Mouse (Mus musculus) hindbrain, embryonic 13.5 days (tissue): ENCODE measurements around the gene Poln. TPM values are rescaled to one million over a fixed set of nuclear protein-coding genes. Genes with fewer than 3 reads are reported as not detected.
A peak's percentile ranks its signal among the peaks of the same experiment; 100 is the strongest.

Source experiments
- ATAC-seq: fragments of 200-750 bp; cut with Nextera tagmentation; 2 replicates; pipeline ENCODE4 v1.8.0; 2017; ENCODE audit warnings: moderate TSS enrichment; ENCODE audit not compliant: low FRiP score
- H3K27ac ChIP-seq: fragments of 300-500 bp; sonication (generic); 2 replicates; pipeline ENCODE4 v1.5.1; 2015; ENCODE audit warnings: inconsistent platforms, mild to moderate bottlenecking, moderate library complexity
- H3K27me3 ChIP-seq: fragments of 300-500 bp; sonication (generic); 2 replicates; pipeline ENCODE4 v1.6.1; 2015; ENCODE audit warnings: mild to moderate bottlenecking, inconsistent platforms
- H3K36me3 ChIP-seq: fragments of 300-500 bp; sonication (generic); 2 replicates; pipeline ENCODE4 v1.6.1; 2015; ENCODE audit warnings: mild to moderate bottlenecking, inconsistent platforms
- H3K4me1 ChIP-seq: fragments of 300-500 bp; sonication (generic); replicated peaks from 2 replicates; pipeline ENCODE4 v1.6.1; 2015; ENCODE audit warnings: inconsistent platforms
- H3K4me2 ChIP-seq: fragments of 300-500 bp; sonication (generic); 2 replicates; pipeline ENCODE4 v1.6.1; 2015; ENCODE audit warnings: inconsistent platforms, mild to moderate bottlenecking, moderate library complexity
- H3K4me3 ChIP-seq: fragments of 300-500 bp; sonication (generic); 2 replicates; pipeline ENCODE4 v1.5.1; 2015; ENCODE audit warnings: mild to moderate bottlenecking, inconsistent platforms
- H3K9ac ChIP-seq: fragments of 300-500 bp; sonication (generic); 2 replicates; pipeline ENCODE4 v1.6.1; 2015; ENCODE audit warnings: mild to moderate bottlenecking, inconsistent platforms
- H3K9me3 ChIP-seq: fragments of 300-500 bp; sonication (generic); 2 replicates; pipeline ENCODE4 v1.6.1; 2016; ENCODE audit warnings: inconsistent platforms
- whole genome bisulfite sequencing: fragments of 180-500 bp; shearing (Covaris S2); methylation state at CpG from one replicate; pipeline ENCODE4 v1.1.7; 2015; 5-methylcytosine and 5-hydroxymethylcytosine counted together
- polyA plus RNA-seq: library from polyadenylated mRNA; unstranded; fragments of >200 nt; fragmentation: Nextera tagmentation; extraction: Ambion mirVana; gene quantifications from 2 replicates; pipeline ENCODE4 v1.2.1, GENCODE M21; 2015

Poln gene
- polyA plus RNA-seq, 1 experiment from 2014 or later: 0.14 TPM

DNA sequence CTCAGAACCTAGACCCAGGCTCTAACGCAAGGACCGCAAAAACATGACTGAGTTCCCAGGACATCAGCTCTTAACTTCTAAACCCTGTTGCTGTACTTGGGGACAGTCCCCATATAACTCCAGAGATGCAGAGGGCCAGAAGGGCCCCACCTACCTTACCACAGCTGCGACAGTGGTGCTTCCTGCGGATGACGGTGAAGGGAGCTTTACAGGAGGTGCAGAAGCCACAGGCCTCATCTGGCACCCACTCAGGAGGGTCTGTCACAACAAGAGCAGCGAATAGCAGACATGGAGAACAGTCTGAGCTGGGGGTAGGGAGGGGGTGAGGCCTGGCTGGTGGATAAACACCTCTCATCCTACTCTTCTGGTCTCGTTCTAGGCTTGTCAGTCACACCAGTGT is 27.2 kb upstream of the Poln start:
- no peak overlapping the region for H3K27ac ChIP-seq
- WGBS: 85% methylated on average over 7 of the region's 7 CpGs
- H3K4me3 ChIP-seq: no peak overlapping the region
- H3K9ac ChIP-seq: no peak overlapping the region
- H3K36me3 ChIP-seq: peaks cover 8% of the 10 kb centered on the region
- no peak for ATAC-seq
- H3K4me2 ChIP-seq: no peak overlapping the region
- H3K27me3 ChIP-seq: no peaks in the 10 kb centered on the region
- no peaks in the 10 kb centered on the region for H3K4me1 ChIP-seq
- no peaks in the 10 kb centered on the region for H3K9me3 ChIP-seq

DNA sequence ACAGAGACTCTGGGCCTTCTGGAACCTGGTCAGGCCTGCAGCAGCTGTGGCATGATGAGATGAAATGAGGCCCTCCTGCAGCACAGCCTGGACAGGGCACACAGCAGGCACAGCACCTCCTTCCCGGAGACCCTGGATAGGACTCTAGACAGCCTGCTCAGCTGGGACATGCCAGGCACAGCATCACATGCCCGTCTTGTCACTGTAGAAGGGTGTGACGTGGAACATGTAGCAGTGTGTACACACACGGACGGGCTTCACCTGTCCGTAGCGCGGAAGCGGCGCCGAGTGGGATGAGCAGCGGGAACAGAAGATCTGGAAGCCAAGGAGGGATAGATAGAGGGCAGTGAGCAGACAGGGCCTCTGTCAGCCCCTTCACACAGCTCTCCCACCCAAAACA is 26.5 kb upstream of the Poln start:
- H3K36me3 ChIP-seq: peaks cover 8% of the 10 kb centered on the region

DNA sequence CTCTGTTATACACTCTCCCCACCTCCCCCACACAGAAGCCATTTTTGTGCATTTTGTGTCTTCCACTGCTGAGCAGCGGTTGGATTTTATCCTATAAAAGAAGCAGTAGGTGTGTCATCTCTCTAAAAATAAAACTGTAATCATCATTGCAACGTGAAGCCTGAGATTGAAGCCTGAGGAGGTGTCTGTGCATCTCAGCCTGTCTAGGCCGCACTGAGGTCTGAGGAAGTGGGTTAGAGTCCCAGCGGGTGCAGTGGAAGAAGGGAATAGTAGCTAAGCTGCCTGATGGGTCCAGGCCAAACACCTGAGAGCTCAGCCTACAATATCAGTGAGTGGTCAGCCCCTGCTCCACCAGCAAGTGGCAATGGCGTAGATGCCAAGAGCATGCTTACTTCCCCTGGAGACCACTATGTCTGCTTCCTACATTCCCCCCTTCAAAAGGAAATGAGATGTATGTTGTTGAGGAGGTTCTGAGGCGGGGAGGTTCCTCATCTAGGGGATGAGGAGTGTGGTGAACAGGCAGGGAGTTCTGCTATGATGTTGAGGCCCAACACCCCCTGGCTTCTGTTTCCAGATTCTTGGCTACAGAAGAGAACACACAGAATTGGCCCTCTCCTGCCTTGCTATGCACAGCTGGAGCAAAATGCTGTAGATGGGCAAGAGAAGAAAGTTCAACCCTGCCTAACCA is 25.9 kb upstream of the Poln start:
- Histone ChIP-seq H3K9me3 (no peaks in the 10 kb centered on the region), H3K4me1 (no peaks in the 10 kb centered on the region)
- 83% methylated on average over 6 of the region's 6 CpGs for WGBS

More for the DNA sequence above, 26.5 kb upstream of the Poln start:
- WGBS: 91% methylated on average over 12 of the region's 12 CpGs
- Histone ChIP-seq H3K4me1 (no peaks in the 10 kb centered on the region), H3K4me3 (no peak overlapping the region), H3K9ac (no peak overlapping the region), H3K27ac (no peak overlapping the region), H3K4me2 (no peak overlapping the region), H3K9me3 (no peaks in the 10 kb centered on the region), H3K27me3 (no peaks in the 10 kb centered on the region)
- ATAC-seq: no peak

DNA sequence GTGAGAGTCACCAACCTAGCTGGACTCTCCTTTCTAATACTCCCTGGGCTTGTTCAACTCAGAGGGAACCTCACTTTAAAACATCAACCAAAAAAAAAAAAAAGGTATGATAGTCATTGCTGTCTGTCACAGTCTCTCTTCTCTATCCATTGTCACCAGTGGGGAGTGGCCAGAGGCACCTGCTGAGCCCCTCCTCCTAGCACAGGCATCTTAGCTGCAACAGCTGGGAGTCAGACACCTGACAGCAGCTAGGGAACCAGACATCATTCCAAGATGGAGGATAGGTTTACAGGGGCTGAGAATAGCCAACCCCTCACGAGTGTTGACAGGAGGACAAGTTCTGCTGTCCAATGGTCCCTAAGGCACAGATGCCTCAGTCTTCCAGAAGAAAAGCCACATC is 25.2 kb upstream of the Poln start:
- H3K9me3 ChIP-seq: no peaks in the 10 kb centered on the region
- no peak for ATAC-seq
- peaks cover 5% of the 10 kb centered on the region for H3K27me3 ChIP-seq
- H3K27ac ChIP-seq: no peak overlapping the region
- H3K9ac ChIP-seq: no peak overlapping the region
- WGBS: 62% methylated on average over 1 of the region's 1 CpGs
- no peak overlapping the region for H3K4me3 ChIP-seq
- H3K4me1 ChIP-seq: no peaks in the 10 kb centered on the region
- peaks cover 8% of the 10 kb centered on the region for H3K36me3 ChIP-seq
- H3K4me2 ChIP-seq: no peak overlapping the region

More for the DNA sequence above, 25.9 kb upstream of the Poln start:
- Histone ChIP-seq H3K27ac (no peak overlapping the region), H3K9ac (no peak overlapping the region), H3K36me3 (peaks cover 8% of the 10 kb centered on the region), H3K4me3 (no peak overlapping the region), H3K27me3 (no peaks in the 10 kb centered on the region), H3K4me2 (no peak overlapping the region)
- ATAC-seq: no peak

DNA sequence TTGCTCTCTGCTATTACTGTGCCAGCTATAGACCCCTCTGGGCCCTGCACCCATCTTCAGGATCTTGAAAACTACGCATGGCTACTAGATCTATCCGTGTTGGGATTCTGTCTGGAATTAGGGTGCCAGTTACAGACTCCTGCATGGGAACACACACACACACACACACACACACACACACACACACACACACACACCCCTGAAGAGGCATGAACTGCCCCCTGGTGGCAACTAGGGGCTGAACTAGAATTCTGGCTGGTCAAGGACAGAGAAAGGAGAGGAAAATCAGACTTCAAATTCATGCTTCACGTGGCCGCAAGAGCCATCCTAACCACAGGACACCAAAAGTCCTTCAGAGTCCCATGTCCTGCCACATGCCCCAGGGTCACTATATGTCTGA is 22.6 kb upstream of the Poln start:
- WGBS: 80% methylated on average over 4 of the region's 4 CpGs
- Histone ChIP-seq H3K36me3 (peaks cover 8% of the 10 kb centered on the region; the same call in 1 of the 2 replicates), H3K4me2 (no peak overlapping the region), H3K4me1 (peaks cover 13% of the 10 kb centered on the region), H3K27ac (no peak overlapping the region), H3K27me3 (peaks cover 6% of the 10 kb centered on the region), H3K4me3 (no peak overlapping the region), H3K9me3 (no peaks in the 10 kb centered on the region), H3K9ac (no peak overlapping the region)
- no peak for ATAC-seq

DNA sequence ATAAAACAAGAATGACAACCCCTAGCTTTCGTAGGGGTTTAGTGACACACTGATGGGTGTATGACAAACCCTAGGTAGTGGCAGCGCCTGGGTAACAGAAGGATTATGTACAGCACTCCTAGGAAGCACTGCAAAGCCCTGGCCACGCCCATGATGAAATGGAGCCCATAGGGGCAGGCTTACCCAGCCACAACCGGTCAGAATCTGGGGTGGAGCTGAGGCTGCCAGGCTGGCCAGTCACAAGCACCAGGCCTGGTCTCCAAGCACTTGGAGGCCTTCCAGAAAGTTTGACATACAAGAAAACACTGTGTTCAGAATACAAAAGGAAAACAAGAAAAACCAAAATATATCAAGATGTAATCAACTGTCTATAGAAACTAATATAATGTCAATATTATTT is 21.8 kb upstream of the Poln start:
- 57% methylated on average over 4 of the region's 4 CpGs for WGBS
- Histone ChIP-seq H3K9ac (no peak overlapping the region), H3K36me3 (peaks cover 8% of the 10 kb centered on the region; the same call in 1 of the 2 replicates), H3K27ac (no peak overlapping the region), H3K4me2 (no peak overlapping the region), H3K4me1 (peaks cover 20% of the 10 kb centered on the region), H3K27me3 (peaks cover 6% of the 10 kb centered on the region), H3K4me3 (no peak overlapping the region), H3K9me3 (no peaks in the 10 kb centered on the region)
- ATAC-seq: no peak

DNA sequence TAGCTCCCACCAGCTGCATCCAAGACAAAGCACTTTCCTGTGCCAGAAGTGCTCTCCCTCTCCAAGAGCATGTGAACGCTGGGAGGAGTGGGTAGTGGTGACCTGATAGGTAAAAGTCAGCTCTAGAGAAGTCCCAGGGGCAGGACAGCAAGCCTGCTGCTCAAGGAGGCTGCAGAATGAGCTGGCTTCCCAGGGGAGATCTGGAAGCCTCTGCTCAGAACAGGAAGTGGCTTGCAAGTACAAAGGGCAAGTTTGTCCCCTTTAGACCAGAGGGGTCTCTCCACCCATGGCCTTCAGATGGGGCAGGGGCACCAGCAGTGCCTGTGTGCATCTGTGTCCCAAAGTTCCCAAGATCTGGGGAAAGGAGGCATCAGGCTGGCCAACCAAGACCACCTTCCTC is 20.3 kb upstream of the Poln start:
- Histone ChIP-seq H3K27ac (no peak overlapping the region), H3K27me3 (peaks cover 6% of the 10 kb centered on the region), H3K4me3 (no peak overlapping the region), H3K36me3 (no peaks in the 10 kb centered on the region), H3K4me1 (peaks cover 35% of the 10 kb centered on the region), H3K9me3 (no peaks in the 10 kb centered on the region), H3K9ac (no peak overlapping the region), H3K4me2 (no peak overlapping the region)
- no peak for ATAC-seq
- WGBS: 60% methylated on average over 1 of the region's 1 CpGs

DNA sequence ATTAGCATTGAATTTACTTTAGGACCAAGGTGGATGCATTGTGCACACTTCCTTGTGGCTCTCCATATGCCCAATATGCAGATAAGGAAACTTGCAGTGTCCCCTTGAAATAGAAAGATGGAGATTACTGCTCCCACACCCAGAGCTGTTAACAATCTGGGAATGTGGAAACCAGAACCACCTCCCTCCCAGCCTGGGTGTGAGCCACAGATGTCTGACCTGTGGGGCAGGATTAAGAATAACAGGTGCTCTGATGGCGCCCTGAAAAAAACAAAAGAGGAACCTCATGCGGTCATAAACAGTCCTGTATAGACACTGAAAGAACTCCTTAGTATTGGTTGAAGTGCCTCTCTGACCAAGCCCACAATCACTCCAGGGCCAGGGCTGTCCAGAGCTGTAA is 19.6 kb upstream of the Poln start:
- WGBS: 78% methylated on average over 2 of the region's 2 CpGs
- H3K4me3 ChIP-seq: peak overlapping the region; percentile 96; the same call in 1 of the 2 replicates
- H3K27me3 ChIP-seq: peaks cover 6% of the 10 kb centered on the region
- H3K4me2 ChIP-seq: peak overlapping the region; percentile 90
- H3K4me1 ChIP-seq: peaks cover 42% of the 10 kb centered on the region
- peaks cover 6% of the 10 kb centered on the region for H3K36me3 ChIP-seq
- ATAC-seq: no peak
- H3K9ac ChIP-seq: peak overlapping the region; percentile 74; the same call in 1 of the 2 replicates
- H3K9me3 ChIP-seq: no peaks in the 10 kb centered on the region
- peak overlapping the region; percentile 86; the same call in 1 of the 2 replicates for H3K27ac ChIP-seq

DNA sequence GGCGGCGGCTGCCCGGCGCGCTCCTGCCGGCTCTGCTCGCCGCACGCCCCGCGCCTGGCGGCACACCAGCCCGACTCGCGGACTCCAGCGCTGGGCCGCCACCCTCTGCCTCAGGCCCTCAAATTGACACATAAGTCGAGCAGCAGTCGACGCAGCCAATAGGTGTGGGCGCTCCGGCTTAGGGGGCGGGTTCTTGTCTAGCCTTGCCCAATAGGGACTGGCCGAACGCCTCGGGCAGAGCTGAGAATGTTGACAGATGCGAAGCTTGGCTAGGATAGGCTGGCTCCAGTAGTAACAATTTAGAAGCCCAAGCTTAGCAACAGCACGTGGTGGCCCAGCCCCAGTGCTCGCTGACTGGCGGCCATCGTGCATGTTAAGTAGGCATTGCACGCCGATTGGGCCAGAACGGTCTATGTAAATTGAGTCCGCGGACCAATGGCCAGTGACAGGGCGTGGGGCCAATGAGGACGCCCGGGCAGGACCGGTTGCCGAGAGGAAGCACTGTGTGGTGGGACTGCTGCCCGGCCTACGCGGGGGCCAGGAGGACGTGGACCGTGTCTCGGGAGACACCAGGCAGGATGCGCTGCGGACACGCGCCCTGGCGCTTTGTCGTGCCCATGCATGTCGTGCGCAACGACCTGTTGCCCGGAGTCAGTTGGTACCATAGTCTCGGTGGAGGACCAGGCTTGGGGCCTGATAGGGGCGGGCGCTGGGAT is 18.5 kb upstream of the Poln start, which contains the start of gene Mxd4:
Gene Mxd4 (minus strand): TSS at position 120 of the 716 bp plus-strand sequence.
- WGBS: under 1% methylated on average over 58 of the region's 60 CpGs
- peak within 1 kb of the TSS; percentile 96 for H3K4me3 ChIP-seq
- H3K27me3 ChIP-seq: peaks cover 6% of the 10 kb centered on the region
- peak; percentile 99 for ATAC-seq
- H3K4me1 ChIP-seq: peaks cover 53% of the 10 kb centered on the region
- H3K9me3 ChIP-seq: no peaks in the 10 kb centered on the region
- H3K36me3 ChIP-seq: peaks cover 13% of the 10 kb centered on the region
- H3K4me2 ChIP-seq: peak within 1 kb of the TSS; percentile 90
- H3K27ac ChIP-seq: peak within 1 kb of the TSS; percentile 92
- peak within 1 kb of the TSS; percentile 91 for H3K9ac ChIP-seq

DNA sequence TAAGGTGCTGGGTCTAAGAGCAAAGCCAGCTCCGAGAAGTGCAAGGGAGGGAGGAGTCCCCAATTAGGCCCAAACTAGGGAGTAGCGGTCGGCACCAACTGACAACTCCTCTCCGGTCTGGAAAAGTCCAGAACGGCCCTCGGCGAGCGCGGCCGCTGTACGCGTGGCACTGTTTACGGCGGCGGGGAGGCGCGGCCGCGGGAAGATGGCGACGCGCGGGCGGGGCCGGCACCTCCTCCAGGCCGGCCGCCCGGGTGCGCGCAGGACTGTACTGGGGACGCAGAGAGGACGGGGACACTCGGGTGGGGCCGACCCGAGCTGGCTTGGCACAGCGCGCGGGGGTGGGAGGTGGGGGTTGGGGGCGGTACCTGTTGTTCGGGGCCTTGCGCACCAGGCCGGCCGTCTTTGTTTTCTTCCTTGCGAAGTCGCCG is 17.7 kb upstream of the Poln start:
- peak; percentile 11 for ATAC-seq
- Histone ChIP-seq H3K4me3 (peak overlapping the region; percentile 96), H3K36me3 (peaks cover 21% of the 10 kb centered on the region), H3K27ac (peak overlapping the region; percentile 92), H3K9ac (peak overlapping the region; percentile 91), H3K4me2 (peak overlapping the region; percentile 90), H3K4me1 (peaks cover 61% of the 10 kb centered on the region), H3K27me3 (peaks cover 6% of the 10 kb centered on the region), H3K9me3 (no peaks in the 10 kb centered on the region)
- 1% methylated on average over 35 of the region's 46 CpGs for WGBS

DNA sequence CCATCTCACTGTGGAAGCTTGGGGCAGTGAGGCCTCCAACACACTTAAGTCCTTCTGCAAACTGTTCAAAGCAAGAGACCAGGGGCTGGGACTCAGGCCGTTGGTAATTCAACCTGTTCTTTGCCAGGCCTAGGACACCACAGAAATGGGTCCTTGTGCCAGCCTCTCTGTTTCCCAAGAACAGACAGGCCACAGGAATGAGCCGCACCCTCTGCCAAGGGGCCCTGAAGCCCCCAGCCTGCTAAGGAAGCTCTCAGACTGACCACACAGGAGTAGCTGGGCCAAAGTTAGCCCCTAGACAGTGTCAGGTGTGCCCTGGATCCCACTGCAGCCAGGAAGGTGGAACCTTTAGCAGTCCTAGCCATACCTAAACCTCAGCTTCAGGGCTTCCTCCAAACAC is 17.1 kb upstream of the Poln start:
- Histone ChIP-seq H3K9ac (peak overlapping the region; percentile 91), H3K27me3 (peaks cover 6% of the 10 kb centered on the region), H3K27ac (peak overlapping the region; percentile 92), H3K36me3 (peaks cover 27% of the 10 kb centered on the region), H3K4me3 (peak overlapping the region; percentile 96), H3K9me3 (no peaks in the 10 kb centered on the region), H3K4me2 (peak overlapping the region; percentile 90), H3K4me1 (peaks cover 66% of the 10 kb centered on the region)
- ATAC-seq: no peak
- WGBS: 69% methylated on average over 2 of the region's 2 CpGs

DNA sequence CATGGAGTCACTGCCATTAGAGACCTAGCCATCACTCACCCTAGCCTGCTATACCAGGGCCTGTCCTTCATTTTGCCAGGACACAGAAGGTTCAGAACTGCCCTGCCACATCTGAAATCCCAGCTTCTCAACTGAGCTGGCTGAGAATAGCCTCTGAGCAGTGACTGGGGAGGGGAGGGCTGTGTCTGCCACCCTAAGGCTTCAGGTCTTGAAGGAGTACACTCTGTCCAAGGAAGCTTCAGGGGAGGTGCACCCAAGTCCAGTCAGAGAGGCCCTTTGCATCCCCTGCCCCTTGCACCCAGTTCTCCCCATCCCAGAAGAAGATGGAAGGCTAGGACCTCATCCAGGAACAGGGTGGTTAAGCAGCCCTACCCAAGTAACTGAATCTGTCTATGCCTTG is 16.5 kb upstream of the Poln start:
- Histone ChIP-seq H3K36me3 (peaks cover 27% of the 10 kb centered on the region), H3K4me3 (peak overlapping the region; percentile 96), H3K4me1 (peaks cover 66% of the 10 kb centered on the region), H3K4me2 (peak overlapping the region; percentile 90), H3K9ac (peak overlapping the region; percentile 91), H3K27me3 (peaks cover 6% of the 10 kb centered on the region), H3K27ac (no peak overlapping the region), H3K9me3 (no peaks in the 10 kb centered on the region)
- ATAC-seq: no peak
